Mouse (Mus musculus) liver, embryonic 14.5 days (tissue): ENCODE results near the gene Olfr98. TPM values are rescaled to one million over a fixed set of nuclear protein-coding genes. Genes with fewer than 3 reads are reported as not detected.

Source experiments
- ATAC-seq: fragments of 200-750 bp; cut with Nextera tagmentation; 2 replicates; pipeline ENCODE4 v1.8.0; 2017; ENCODE audit warnings: moderate number of reproducible peaks, mild to moderate bottlenecking, moderate library complexity; ENCODE audit not compliant: insufficient read depth
- DNase-seq, 3 experiments: peaks; one replicate each; pipeline ENCODE4 v3.0.0-alpha.2; 2012 to 2013; ENCODE audit warnings: low read depth in 3 of 3, low spot score in 3 of 3
- H3K27ac ChIP-seq: fragments of 300-500 bp; sonication (generic); 2 replicates; pipeline ENCODE4 v1.5.1; 2014; ENCODE audit warnings: moderate library complexity, mild to moderate bottlenecking, control low read depth, inconsistent platforms
- H3K27me3 ChIP-seq: fragments of 300-500 bp; sonication (generic); 2 replicates; pipeline ENCODE4 v1.6.1; 2014; ENCODE audit warnings: mild to moderate bottlenecking, low read length, moderate library complexity; ENCODE audit not compliant: control insufficient read depth, insufficient read depth
- H3K36me3 ChIP-seq: fragments of 300-500 bp; sonication (generic); replicated peaks from 2 replicates; pipeline ENCODE4 v1.6.1; 2014; ENCODE audit warnings: low read depth; ENCODE audit not compliant: control insufficient read depth, insufficient read depth
- H3K4me1 ChIP-seq, 2 experiments: fragments of 200-500 bp in 1 of 2; fragments of 300-500 bp in 1 of 2; sonication (generic) in 1 of 2; replicated peaks; 2 replicates each; pipeline ENCODE4 v1.6.1; 2012 to 2014; ENCODE audit warnings: antibody characterized with exemption in 1 of 2, inconsistent platforms in 1 of 2, low read length in 1 of 2; ENCODE audit not compliant: control insufficient read depth in 2 of 2, insufficient read depth in 2 of 2
- H3K4me2 ChIP-seq: fragments of 300-500 bp; sonication (generic); 2 replicates; pipeline ENCODE4 v1.6.1; 2014; ENCODE audit warnings: low read depth, mild to moderate bottlenecking, control low read depth, moderate library complexity
- H3K4me3 ChIP-seq, 2 experiments: fragments of 200-500 bp in 1 of 2; fragments of 300-500 bp in 1 of 2; sonication (generic) in 1 of 2; 2 replicates each; pipeline ENCODE4 v1.5.1; 2012 to 2014; ENCODE audit warnings: low read depth in 2 of 2, low read length in 2 of 2, mild to moderate bottlenecking in 2 of 2, control low read depth in 1 of 2, inconsistent platforms in 1 of 2, moderate library complexity in 1 of 2; ENCODE audit not compliant: insufficient read depth in 1 of 2
- H3K9ac ChIP-seq: fragments of 300-500 bp; sonication (generic); replicated peaks from 2 replicates; pipeline ENCODE4 v1.6.1; 2014; ENCODE audit warnings: mild to moderate bottlenecking, control low read depth, moderate library complexity
- H3K9me3 ChIP-seq: fragments of 300-500 bp; sonication (generic); 2 replicates; pipeline ENCODE4 v1.6.1; 2016; ENCODE audit warnings: low read length, mixed read lengths; ENCODE audit not compliant: control insufficient read depth
- CTCF ChIP-seq: IDR thresholded peaks from 2 replicates; pipeline ENCODE4 v1.5.1; 2016; ENCODE audit warnings: antibody characterized with exemption, low read depth, control low read depth
- EP300 ChIP-seq: IDR thresholded peaks from 2 replicates; pipeline ENCODE4 v1.6.1; 2016; ENCODE audit warnings: antibody characterized with exemption, low read depth
- WGBS: fragments of 180-500 bp; shearing (Covaris S2); extraction: QIAGEN DNeasy Blood & Tissue Kit; methylation state at CpG from one replicate; pipeline ENCODE4 v1.1.7; 2014; ENCODE audit not compliant: insufficient replicate concordance; 5-methylcytosine and 5-hydroxymethylcytosine counted together
- polyA plus RNA-seq, 2 experiments: library from polyadenylated mRNA; depleted of rRNA in 1 of 2; stranded (reverse) in 1 of 2; unstranded in 1 of 2; fragments of >200 nt; fragmentation: Nextera tagmentation in 1 of 2; extraction: Ambion mirVana in 1 of 2; gene quantifications; 2 replicates each; pipeline versions ENCODE4 v1.2.1 to v1.2.3; 2012 to 2014

Gene Olfr98
- polyA plus RNA-seq, 2 experiments = not detected

- no peak for ATAC-seq
- 39% methylated on average over 4 of the region's 4 CpGs for WGBS
- no peak within 1 kb of the TSS for H3K27ac ChIP-seq
These were observed 43.7 kb downstream of the Olfr98 start, which contains the start of gene Olfr96 for GRCm38 (mm10) chr17:37219846-37220245. TSS of gene Olfr96 (plus strand) at chr17:37220146.

DNA sequence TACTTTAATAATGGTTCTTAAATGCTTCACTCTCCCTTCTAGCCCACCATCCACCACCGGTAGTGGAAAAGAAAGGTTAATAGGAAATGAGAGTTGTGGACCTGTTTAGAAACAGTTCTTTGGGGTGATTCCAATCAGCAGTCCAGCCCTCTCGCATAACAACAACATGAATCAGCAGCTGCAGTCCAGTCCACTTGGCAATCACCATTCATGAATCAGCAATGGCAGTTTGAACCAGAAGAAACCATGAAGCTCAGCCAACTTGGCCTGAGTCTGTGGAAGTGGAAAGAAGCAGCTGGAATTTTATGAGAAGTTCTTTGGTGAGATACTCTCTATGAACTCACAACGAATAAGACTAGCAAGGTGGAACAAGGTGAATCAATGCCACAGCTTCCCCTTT is 45.1 kb downstream of the Olfr98 start:
- WGBS = 51% methylated on average over 3 of the region's 3 CpGs

More at GRCm38 (mm10) chr17:37219846-37220245, 43.7 kb downstream of the Olfr98 start, which contains the start of gene Olfr96:
- Histone ChIP-seq H3K27me3 (no peaks in the 10 kb centered on the region), H3K4me1 (no peaks in the 10 kb centered on the region), H3K9ac (no peak within 1 kb of the TSS), H3K9me3 (no peaks in the 10 kb centered on the region), H3K36me3 (no peaks in the 10 kb centered on the region), H3K4me2 (no peak within 1 kb of the TSS), H3K4me3 (no peak within 1 kb of the TSS)
- no peak for TF ChIP-seq EP300
- TF ChIP-seq CTCF = no peak
- no peak for DNase-seq

GRCm38 (mm10) chr17:37213018-37213417 is 50.5 kb downstream of the Olfr98 start, which contains the start of gene Olfr95:
TSS of gene Olfr95 (minus strand) at chr17:37213118.
- ATAC-seq = no peak
- no peaks in the 10 kb centered on the region for H3K9me3 ChIP-seq
- H3K4me1 ChIP-seq = no peaks in the 10 kb centered on the region
- H3K27me3 ChIP-seq = peaks cover 9% of the 10 kb centered on the region
- H3K9ac ChIP-seq = no peak within 1 kb of the TSS
- no peaks in the 10 kb centered on the region for H3K36me3 ChIP-seq
- TF ChIP-seq CTCF (no peak), EP300 (no peak)
- no peak within 1 kb of the TSS for H3K27ac ChIP-seq
- H3K4me3 ChIP-seq = no peak within 1 kb of the TSS
- no peak for DNase-seq
- no peak within 1 kb of the TSS for H3K4me2 ChIP-seq
- 47% methylated on average over 3 of the region's 3 CpGs for whole genome bisulfite sequencing

More for the DNA sequence above, 45.1 kb downstream of the Olfr98 start:
- Histone ChIP-seq H3K9ac (no peak overlapping the region), H3K4me1 (no peaks in the 10 kb centered on the region), H3K27ac (no peak overlapping the region), H3K27me3 (no peaks in the 10 kb centered on the region), H3K4me2 (no peak overlapping the region), H3K36me3 (no peaks in the 10 kb centered on the region), H3K4me3 (no peak overlapping the region), H3K9me3 (no peaks in the 10 kb centered on the region)
- DNase-seq (no peak), ATAC-seq (no peak)
- TF ChIP-seq EP300 (no peak), CTCF (no peak)

Other genes starting within 250 kb of the Olfr98 start
- not detected in 2 replicates for gene Mog, start 240.4 kb downstream of the Olfr98 start, polyA plus RNA-seq (2012; rRNA removed)
- gene Mog, start 240.4 kb downstream of the Olfr98 start, polyA plus RNA-seq (2014; fragmentation: Nextera tagmentation; extraction: Ambion mirVana) = not detected in 2 replicates
- 2.2 and 2.7 TPM in 2 replicates for gene Gabbr1, start 217.8 kb downstream of the Olfr98 start, polyA plus RNA-seq (2012; rRNA removed)
- 0.24 and 0.30 TPM in 2 replicates for gene Gabbr1, start 217.8 kb downstream of the Olfr98 start, polyA plus RNA-seq (2014; fragmentation: Nextera tagmentation; extraction: Ambion mirVana)
- not detected in 2 replicates for gene Olfr90, start 175.2 kb downstream of the Olfr98 start, polyA plus RNA-seq (2012; rRNA removed)
- not detected in 2 replicates for gene Olfr90, start 175.2 kb downstream of the Olfr98 start, polyA plus RNA-seq (2014; fragmentation: Nextera tagmentation; extraction: Ambion mirVana)
- not detected in 2 replicates for gene Olfr91, start 165.5 kb downstream of the Olfr98 start, polyA plus RNA-seq (2012; rRNA removed)
- not detected in 2 replicates for gene Olfr91, start 165.5 kb downstream of the Olfr98 start, polyA plus RNA-seq (2014; fragmentation: Nextera tagmentation; extraction: Ambion mirVana)
- gene Olfr92, start 143.7 kb downstream of the Olfr98 start, polyA plus RNA-seq (2012; rRNA removed) = not detected in 2 replicates
- not detected in 2 replicates for gene Olfr92, start 143.7 kb downstream of the Olfr98 start, polyA plus RNA-seq (2014; fragmentation: Nextera tagmentation; extraction: Ambion mirVana)
- gene Olfr93, start 102.3 kb downstream of the Olfr98 start, polyA plus RNA-seq (2012; rRNA removed) = not detected in 2 replicates
- gene Olfr93, start 102.3 kb downstream of the Olfr98 start, polyA plus RNA-seq (2014; fragmentation: Nextera tagmentation; extraction: Ambion mirVana) = not detected in 2 replicates
- not detected in 2 replicates for gene Ubd, start 69.9 kb downstream of the Olfr98 start, polyA plus RNA-seq (2012; rRNA removed)
- not detected in 2 replicates for gene Ubd, start 69.9 kb downstream of the Olfr98 start, polyA plus RNA-seq (2014; fragmentation: Nextera tagmentation; extraction: Ambion mirVana)
- gene Olfr94, start 62.8 kb downstream of the Olfr98 start, polyA plus RNA-seq (2012; rRNA removed) = not detected in 2 replicates
- not detected in 2 replicates for gene Olfr94, start 62.8 kb downstream of the Olfr98 start, polyA plus RNA-seq (2014; fragmentation: Nextera tagmentation; extraction: Ambion mirVana)
- gene Olfr95, start 50.6 kb downstream of the Olfr98 start, polyA plus RNA-seq (2012; rRNA removed) = not detected in 2 replicates
- not detected in 2 replicates for gene Olfr95, start 50.6 kb downstream of the Olfr98 start, polyA plus RNA-seq (2014; fragmentation: Nextera tagmentation; extraction: Ambion mirVana)
- not detected in 2 replicates for gene Olfr96, start 43.6 kb downstream of the Olfr98 start, polyA plus RNA-seq (2012; rRNA removed)
- gene Olfr96, start 43.6 kb downstream of the Olfr98 start, polyA plus RNA-seq (2014; fragmentation: Nextera tagmentation; extraction: Ambion mirVana) = not detected in 2 replicates
- gene Olfr97, start 26.4 kb downstream of the Olfr98 start, polyA plus RNA-seq (2012; rRNA removed) = not detected in 2 replicates
- not detected in 2 replicates for gene Olfr97, start 26.4 kb downstream of the Olfr98 start, polyA plus RNA-seq (2014; fragmentation: Nextera tagmentation; extraction: Ambion mirVana)
- 0.67 and 0.76 TPM in 2 replicates for gene H2-M3, start 6.5 kb upstream of the Olfr98 start, polyA plus RNA-seq (2012; rRNA removed)
- 1.3 and 1.5 TPM in 2 replicates for gene H2-M3, start 6.5 kb upstream of the Olfr98 start, polyA plus RNA-seq (2014; fragmentation: Nextera tagmentation; extraction: Ambion mirVana)
- not detected in 2 replicates for gene Olfr99, start 19.7 kb upstream of the Olfr98 start, polyA plus RNA-seq (2012; rRNA removed)
- gene Olfr99, start 19.7 kb upstream of the Olfr98 start, polyA plus RNA-seq (2014; fragmentation: Nextera tagmentation; extraction: Ambion mirVana) = not detected in 2 replicates
- not detected in 2 replicates for gene Olfr101, start 40.6 kb upstream of the Olfr98 start, polyA plus RNA-seq (2012; rRNA removed)
- not detected in 2 replicates for gene Olfr101, start 40.6 kb upstream of the Olfr98 start, polyA plus RNA-seq (2014; fragmentation: Nextera tagmentation; extraction: Ambion mirVana)
- gene Olfr102, start 53.3 kb upstream of the Olfr98 start, polyA plus RNA-seq (2012; rRNA removed) = not detected in 2 replicates
- gene Olfr102, start 53.3 kb upstream of the Olfr98 start, polyA plus RNA-seq (2014; fragmentation: Nextera tagmentation; extraction: Ambion mirVana) = not detected in 2 replicates
- gene Olfr103, start 75.9 kb upstream of the Olfr98 start, polyA plus RNA-seq (2012; rRNA removed) = not detected in 2 replicates
- not detected in 2 replicates for gene Olfr103, start 75.9 kb upstream of the Olfr98 start, polyA plus RNA-seq (2014; fragmentation: Nextera tagmentation; extraction: Ambion mirVana)
- not detected in 2 replicates for gene Olfr104-ps, start 95.8 kb upstream of the Olfr98 start, polyA plus RNA-seq (2012; rRNA removed)
- not detected in 2 replicates for gene Olfr104-ps, start 95.8 kb upstream of the Olfr98 start, polyA plus RNA-seq (2014; fragmentation: Nextera tagmentation; extraction: Ambion mirVana)
- gene Olfr105-ps, start 115.3 kb upstream of the Olfr98 start, polyA plus RNA-seq (2012; rRNA removed) = not detected in 2 replicates
- not detected in 2 replicates for gene Olfr105-ps, start 115.3 kb upstream of the Olfr98 start, polyA plus RNA-seq (2014; fragmentation: Nextera tagmentation; extraction: Ambion mirVana)
- gene Olfr106-ps, start 126.6 kb upstream of the Olfr98 start, polyA plus RNA-seq (2012; rRNA removed) = not detected in 2 replicates
- gene Olfr106-ps, start 126.6 kb upstream of the Olfr98 start, polyA plus RNA-seq (2014; fragmentation: Nextera tagmentation; extraction: Ambion mirVana) = not detected in 2 replicates
- gene Olfr107, start 135.5 kb upstream of the Olfr98 start, polyA plus RNA-seq (2012; rRNA removed) = not detected in 2 replicates
- not detected in 2 replicates for gene Olfr107, start 135.5 kb upstream of the Olfr98 start, polyA plus RNA-seq (2014; fragmentation: Nextera tagmentation; extraction: Ambion mirVana)
- not detected in 2 replicates for gene Olfr108, start 181.7 kb upstream of the Olfr98 start, polyA plus RNA-seq (2012; rRNA removed)
- gene Olfr108, start 181.7 kb upstream of the Olfr98 start, polyA plus RNA-seq (2014; fragmentation: Nextera tagmentation; extraction: Ambion mirVana) = not detected in 2 replicates
- not detected in 2 replicates for gene Olfr109, start 195.2 kb upstream of the Olfr98 start, polyA plus RNA-seq (2012; rRNA removed)
- gene Olfr109, start 195.2 kb upstream of the Olfr98 start, polyA plus RNA-seq (2014; fragmentation: Nextera tagmentation; extraction: Ambion mirVana) = not detected in 2 replicates
- not detected in 2 replicates for gene H2-M2, start 219.8 kb upstream of the Olfr98 start, polyA plus RNA-seq (2012; rRNA removed)
- not detected in 2 replicates for gene H2-M2, start 219.8 kb upstream of the Olfr98 start, polyA plus RNA-seq (2014; fragmentation: Nextera tagmentation; extraction: Ambion mirVana)
- gene Olfr110, start 228.7 kb upstream of the Olfr98 start, polyA plus RNA-seq (2012; rRNA removed) = 0.02 TPM in 1 of 2 replicates, not detected in the other
- gene Olfr110, start 228.7 kb upstream of the Olfr98 start, polyA plus RNA-seq (2014; fragmentation: Nextera tagmentation; extraction: Ambion mirVana) = not detected in 2 replicates
- gene Olfr111, start 244.3 kb upstream of the Olfr98 start, polyA plus RNA-seq (2012; rRNA removed) = 0.03 and 0.04 TPM in 2 replicates
- 0.13 TPM in 1 of 2 replicates, not detected in the other for gene Olfr111, start 244.3 kb upstream of the Olfr98 start, polyA plus RNA-seq (2014; fragmentation: Nextera tagmentation; extraction: Ambion mirVana)